Mouse (Mus musculus): ENCODE data around the gene Npepl1. TPM values are rescaled to one million over a fixed set of nuclear protein-coding genes. Genes with fewer than 3 reads are reported as not detected.

Npepl1 gene
- polyA plus RNA-seq, 1 experiment from 2014 or later: 44.5 TPM

GRCm38 (mm10) chr2:174112931-174113330 lies 2.8 kb downstream of the Npepl1 start:
- 57% methylated on average over 18 of the region's 18 CpGs for WGBS
- ATAC-seq (ENCODE audit: insufficient number of reproducible peaks, insufficient read depth, low FRiP score, low read depth): no peak
- Histone ChIP-seq H3K4me2 (ENCODE audit: low read length) (no peak overlapping the region), H3K36me3 (ENCODE audit: control insufficient read depth, insufficient read depth, low read length) (peaks cover 33% of the 10 kb centered on the region), H3K9me3 (ENCODE audit: control insufficient read depth, low read length) (no peaks in the 10 kb centered on the region), H3K27ac (replicated peaks in 1 of 2; ENCODE audit: control insufficient read depth in 1 of 2, insufficient read depth in 1 of 2, low read depth in 2 of 2, low read length in 2 of 2) (no peak overlapping the region), H3K27me3 (ENCODE audit: control insufficient read depth, insufficient read depth, low read length) (no peaks in the 10 kb centered on the region), H3K9ac (ENCODE audit: low read length) (no peak overlapping the region), H3K4me3 (ENCODE audit: control insufficient read depth in 1 of 2, insufficient read depth in 1 of 2, low read depth in 1 of 2, low read length in 2 of 2) (no peak overlapping the region), H3K4me1 (ENCODE audit: control insufficient read depth in 2 of 2, insufficient read depth in 2 of 2, low read length in 2 of 2) (peaks cover 14 to 21% of the 10 kb centered on the region in 2 experiments; a peak in 3 of 4 replicates)

DNA sequence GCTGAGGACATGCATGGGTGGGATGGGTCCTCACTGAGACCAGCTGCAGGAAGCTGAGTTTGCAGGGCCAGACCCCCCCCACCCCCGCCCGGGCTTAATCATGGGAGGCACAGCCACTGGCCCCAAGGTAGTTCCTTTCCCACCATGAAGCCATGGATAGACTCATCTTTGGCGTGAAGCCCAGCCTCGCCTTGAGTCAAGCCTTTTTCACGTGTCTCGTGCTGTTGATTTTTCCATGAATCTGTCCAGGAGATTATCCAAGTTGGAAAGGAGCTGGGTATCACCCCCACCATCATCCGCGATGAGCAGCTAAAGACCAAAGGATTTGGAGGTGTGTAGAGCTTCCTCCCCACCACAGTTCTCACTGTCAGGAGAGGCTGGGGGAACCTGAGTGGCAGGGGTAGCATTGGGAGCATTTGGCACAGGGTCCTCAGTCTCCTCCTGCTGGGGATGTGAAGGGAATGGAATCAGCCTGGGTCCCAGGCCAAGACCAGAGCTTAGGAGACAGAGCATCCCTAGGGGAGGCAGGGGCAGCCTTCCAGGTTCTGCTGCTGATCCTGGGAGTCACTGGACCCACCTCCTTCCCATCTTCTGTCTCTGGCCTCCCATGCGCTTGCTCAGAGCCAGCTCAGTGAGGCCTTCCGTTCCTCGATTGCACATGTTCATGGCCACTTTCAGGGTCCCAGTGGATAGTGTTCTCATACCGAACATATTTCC lies 4.2 kb downstream of the Npepl1 start:
- 85% methylated on average over 12 of the region's 12 CpGs for WGBS
- H3K27ac ChIP-seq (replicated peaks in 1 of 2; ENCODE audit: control insufficient read depth in 1 of 2, insufficient read depth in 1 of 2, low read depth in 2 of 2, low read length in 2 of 2): no peak overlapping the region
- peaks cover 14 to 21% of the 10 kb centered on the region in 2 experiments; a peak in 3 of 4 replicates for H3K4me1 ChIP-seq (ENCODE audit: control insufficient read depth in 2 of 2, insufficient read depth in 2 of 2, low read length in 2 of 2)
- H3K27me3 ChIP-seq (ENCODE audit: control insufficient read depth, insufficient read depth, low read length): no peaks in the 10 kb centered on the region
- no peaks in the 10 kb centered on the region for H3K9me3 ChIP-seq (ENCODE audit: control insufficient read depth, low read length)
- ATAC-seq (ENCODE audit: insufficient number of reproducible peaks, insufficient read depth, low FRiP score, low read depth): no peak
- no peak overlapping the region for H3K4me2 ChIP-seq (ENCODE audit: low read length)
- peaks cover 38% of the 10 kb centered on the region for H3K36me3 ChIP-seq (ENCODE audit: control insufficient read depth, insufficient read depth, low read length)
- H3K9ac ChIP-seq (ENCODE audit: low read length): no peak overlapping the region
- H3K4me3 ChIP-seq (ENCODE audit: control insufficient read depth in 1 of 2, insufficient read depth in 1 of 2, low read depth in 1 of 2, low read length in 2 of 2): no peak overlapping the region

GRCm38 (mm10) chr2:174116929-174117328 lies 6.8 kb downstream of the Npepl1 start:
- Histone ChIP-seq H3K4me3 (ENCODE audit: control insufficient read depth in 1 of 2, insufficient read depth in 1 of 2, low read depth in 1 of 2, low read length in 2 of 2) (no peak overlapping the region), H3K9me3 (ENCODE audit: control insufficient read depth, low read length) (no peaks in the 10 kb centered on the region), H3K9ac (ENCODE audit: low read length) (no peak overlapping the region), H3K36me3 (ENCODE audit: control insufficient read depth, insufficient read depth, low read length) (peaks cover 62% of the 10 kb centered on the region), H3K4me2 (ENCODE audit: low read length) (peak overlapping the region; percentile 28), H3K27me3 (ENCODE audit: control insufficient read depth, insufficient read depth, low read length) (no peaks in the 10 kb centered on the region), H3K4me1 (ENCODE audit: control insufficient read depth in 2 of 2, insufficient read depth in 2 of 2, low read length in 2 of 2) (peaks cover 3 to 10% of the 10 kb centered on the region in 2 experiments; a peak in 2 of 4 replicates), H3K27ac (replicated peaks in 1 of 2; ENCODE audit: control insufficient read depth in 1 of 2, insufficient read depth in 1 of 2, low read depth in 2 of 2, low read length in 2 of 2) (peak overlapping the region in 1 of 2 experiments; percentile 45; a peak in 1 of 4 replicates)
- WGBS: 34% methylated on average over 16 of the region's 16 CpGs
- ATAC-seq (ENCODE audit: insufficient number of reproducible peaks, insufficient read depth, low FRiP score, low read depth): peak; percentile 67; the same call in 1 of the 2 replicates

DNA sequence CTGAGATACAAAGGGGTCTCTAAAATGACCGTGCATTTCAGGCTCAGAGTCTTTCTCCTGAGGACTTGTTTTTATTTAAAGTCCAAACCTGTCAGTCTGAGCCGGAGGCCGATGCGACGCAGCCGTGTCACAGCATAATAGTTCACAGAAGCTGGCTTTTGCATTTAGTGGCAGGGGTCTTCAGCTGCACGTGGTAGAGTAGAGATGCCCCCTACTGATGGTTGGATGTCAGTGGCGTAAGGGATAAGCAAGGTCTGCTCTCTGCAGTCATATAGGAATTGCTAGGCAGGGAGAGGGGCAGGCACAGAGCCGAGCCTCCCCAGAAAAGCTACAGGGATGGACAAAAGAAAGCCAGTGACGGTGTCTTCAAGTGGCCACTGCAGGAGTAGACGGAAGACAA lies 8.0 kb downstream of the Npepl1 start:
- ATAC-seq (ENCODE audit: insufficient number of reproducible peaks, insufficient read depth, low FRiP score, low read depth): no peak
- H3K9ac ChIP-seq (ENCODE audit: low read length): no peak overlapping the region
- peaks cover 75% of the 10 kb centered on the region for H3K36me3 ChIP-seq (ENCODE audit: control insufficient read depth, insufficient read depth, low read length)
- no peak overlapping the region for H3K4me3 ChIP-seq (ENCODE audit: control insufficient read depth in 1 of 2, insufficient read depth in 1 of 2, low read depth in 1 of 2, low read length in 2 of 2)
- 80% methylated on average over 11 of the region's 11 CpGs for WGBS
- H3K27me3 ChIP-seq (ENCODE audit: control insufficient read depth, insufficient read depth, low read length): no peaks in the 10 kb centered on the region
- H3K4me1 ChIP-seq (ENCODE audit: control insufficient read depth in 2 of 2, insufficient read depth in 2 of 2, low read length in 2 of 2): peaks cover under 1 to 7% of the 10 kb centered on the region in 2 experiments; a peak in 2 of 4 replicates
- H3K4me2 ChIP-seq (ENCODE audit: low read length): no peak overlapping the region
- H3K9me3 ChIP-seq (ENCODE audit: control insufficient read depth, low read length): no peaks in the 10 kb centered on the region
- H3K27ac ChIP-seq (replicated peaks in 1 of 2; ENCODE audit: control insufficient read depth in 1 of 2, insufficient read depth in 1 of 2, low read depth in 2 of 2, low read length in 2 of 2): no peak overlapping the region

DNA sequence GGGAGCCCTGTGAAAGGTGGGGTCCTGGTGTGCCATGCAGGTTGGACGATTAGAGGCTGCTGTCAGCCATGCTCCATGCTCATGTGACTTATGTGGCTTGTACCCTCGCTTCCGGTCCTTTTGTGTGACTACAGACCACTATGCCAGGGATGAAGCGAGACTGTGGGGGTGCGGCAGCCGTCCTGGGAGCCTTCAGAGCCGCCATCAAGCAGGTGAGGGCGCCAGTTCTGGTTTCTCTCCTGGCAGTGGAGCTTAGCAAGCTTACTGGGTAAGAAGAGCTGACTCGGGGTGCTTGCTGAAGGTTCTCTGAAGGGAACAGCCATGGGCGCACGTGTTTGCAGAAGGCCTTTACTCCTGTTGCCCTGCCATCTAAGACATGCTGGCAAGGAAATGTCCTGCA lies 9.1 kb downstream of the Npepl1 start:
- H3K36me3 ChIP-seq (ENCODE audit: control insufficient read depth, insufficient read depth, low read length): peaks cover 80% of the 10 kb centered on the region
- no peak overlapping the region for H3K27ac ChIP-seq (replicated peaks in 1 of 2; ENCODE audit: control insufficient read depth in 1 of 2, insufficient read depth in 1 of 2, low read depth in 2 of 2, low read length in 2 of 2)
- peaks cover 0 to 6% of the 10 kb centered on the region in 2 experiments; a peak in 2 of 4 replicates for H3K4me1 ChIP-seq (ENCODE audit: control insufficient read depth in 2 of 2, insufficient read depth in 2 of 2, low read length in 2 of 2)
- no peak overlapping the region for H3K4me2 ChIP-seq (ENCODE audit: low read length)
- no peak for ATAC-seq (ENCODE audit: insufficient number of reproducible peaks, insufficient read depth, low FRiP score, low read depth)
- H3K9ac ChIP-seq (ENCODE audit: low read length): no peak overlapping the region
- H3K9me3 ChIP-seq (ENCODE audit: control insufficient read depth, low read length): peaks cover 5% of the 10 kb centered on the region
- H3K27me3 ChIP-seq (ENCODE audit: control insufficient read depth, insufficient read depth, low read length): no peaks in the 10 kb centered on the region
- WGBS: 93% methylated on average over 11 of the region's 11 CpGs
- H3K4me3 ChIP-seq (ENCODE audit: control insufficient read depth in 1 of 2, insufficient read depth in 1 of 2, low read depth in 1 of 2, low read length in 2 of 2): no peak overlapping the region

DNA sequence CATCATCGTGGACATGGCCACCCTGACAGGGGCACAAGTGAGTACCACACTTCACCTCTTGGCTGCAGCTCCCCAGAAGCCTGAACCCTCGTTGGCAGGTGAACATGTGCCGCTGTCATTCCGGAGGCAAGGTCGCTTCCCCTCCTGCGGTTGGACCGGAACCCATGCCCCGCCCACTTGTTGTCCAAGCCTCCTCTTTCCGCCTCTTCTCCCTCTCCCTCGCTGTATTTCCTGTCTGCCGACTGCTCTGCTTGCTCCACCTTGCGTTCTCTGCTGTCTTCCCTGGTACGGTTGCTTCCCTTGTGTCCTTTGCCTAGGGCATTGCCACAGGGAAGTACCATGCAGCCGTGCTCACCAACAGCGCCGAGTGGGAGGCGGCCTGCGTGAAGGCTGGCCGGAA lies 10.5 kb downstream of the Npepl1 start:
- 91% methylated on average over 19 of the region's 19 CpGs for WGBS
- H3K27ac ChIP-seq (replicated peaks in 1 of 2; ENCODE audit: control insufficient read depth in 1 of 2, insufficient read depth in 1 of 2, low read depth in 2 of 2, low read length in 2 of 2): no peak overlapping the region
- H3K36me3 ChIP-seq (ENCODE audit: control insufficient read depth, insufficient read depth, low read length): peaks cover 76% of the 10 kb centered on the region
- ATAC-seq (ENCODE audit: insufficient number of reproducible peaks, insufficient read depth, low FRiP score, low read depth): no peak
- H3K4me3 ChIP-seq (ENCODE audit: control insufficient read depth in 1 of 2, insufficient read depth in 1 of 2, low read depth in 1 of 2, low read length in 2 of 2): no peak overlapping the region
- no peaks in the 10 kb centered on the region for H3K27me3 ChIP-seq (ENCODE audit: control insufficient read depth, insufficient read depth, low read length)
- no peak overlapping the region for H3K9ac ChIP-seq (ENCODE audit: low read length)
- H3K4me2 ChIP-seq (ENCODE audit: low read length): no peak overlapping the region
- peaks cover 15% of the 10 kb centered on the region for H3K9me3 ChIP-seq (ENCODE audit: control insufficient read depth, low read length)
- peaks cover 0 to 6% of the 10 kb centered on the region in 2 experiments; a peak in 2 of 4 replicates for H3K4me1 ChIP-seq (ENCODE audit: control insufficient read depth in 2 of 2, insufficient read depth in 2 of 2, low read length in 2 of 2)

DNA sequence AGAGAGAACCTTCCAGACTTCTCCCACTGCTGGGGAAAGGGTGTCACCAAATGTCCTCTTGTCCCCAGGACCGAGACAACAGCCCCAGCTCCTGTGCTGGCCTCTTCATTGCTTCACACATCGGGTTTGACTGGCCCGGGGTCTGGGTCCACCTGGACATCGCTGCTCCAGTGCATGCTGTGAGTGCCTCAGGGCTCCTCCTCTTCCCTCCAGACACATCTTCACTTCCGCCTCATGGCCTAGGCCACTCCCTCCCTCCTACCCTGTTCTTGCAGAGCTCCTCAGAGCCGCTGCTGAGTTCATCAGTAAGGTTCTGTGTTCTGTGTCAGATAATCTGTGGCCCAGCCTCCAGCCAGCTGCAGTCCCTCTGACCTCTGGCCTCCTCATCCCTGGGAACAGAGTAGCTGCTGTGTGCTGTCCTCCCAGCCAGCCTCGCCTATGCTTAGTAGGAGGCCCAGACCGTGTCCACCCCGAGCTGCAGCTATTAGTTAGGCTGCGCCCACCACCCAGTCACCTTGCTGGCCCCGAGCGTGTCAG lies 11.3 kb downstream of the Npepl1 start:
- Histone ChIP-seq H3K4me1 (ENCODE audit: control insufficient read depth in 2 of 2, insufficient read depth in 2 of 2, low read length in 2 of 2) (peaks cover 0 to 8% of the 10 kb centered on the region in 2 experiments; a peak in 3 of 4 replicates), H3K9ac (ENCODE audit: low read length) (no peak overlapping the region), H3K36me3 (ENCODE audit: control insufficient read depth, insufficient read depth, low read length) (peaks cover 70% of the 10 kb centered on the region), H3K4me3 (ENCODE audit: control insufficient read depth in 1 of 2, insufficient read depth in 1 of 2, low read depth in 1 of 2, low read length in 2 of 2) (no peak overlapping the region), H3K27me3 (ENCODE audit: control insufficient read depth, insufficient read depth, low read length) (no peaks in the 10 kb centered on the region), H3K9me3 (ENCODE audit: control insufficient read depth, low read length) (peaks cover 15% of the 10 kb centered on the region), H3K27ac (replicated peaks in 1 of 2; ENCODE audit: control insufficient read depth in 1 of 2, insufficient read depth in 1 of 2, low read depth in 2 of 2, low read length in 2 of 2) (no peak overlapping the region), H3K4me2 (ENCODE audit: low read length) (no peak overlapping the region)
- no peak for ATAC-seq (ENCODE audit: insufficient number of reproducible peaks, insufficient read depth, low FRiP score, low read depth)
- WGBS: 89% methylated on average over 12 of the region's 12 CpGs

All from heart, embryonic 14.5 days (tissue).